Mouse (Mus musculus) CD4-positive, CD25-positive, alpha-beta regulatory T cell, adult 2 months (primary cell): ENCODE measurements around the gene Sdhb.

Source experiments
- DNase-seq: peaks from one replicate; pipeline ENCODE4 v3.0.0-alpha.2; 2012; ENCODE audit warnings: low read depth, low spot score

Sdhb gene

GRCm38 (mm10) chr4:141011556-141012328 is 50.7 kb downstream of the Sdhb start:
- DNase-seq = no peak

- no peak for DNase-seq
Measured at GRCm38 (mm10) chr4:141012558-141012957, 51.6 kb downstream of the Sdhb start.

- no peak for DNase-seq
Measured at GRCm38 (mm10) chr4:141014114-141014513, 53.1 kb downstream of the Sdhb start.

DNA sequence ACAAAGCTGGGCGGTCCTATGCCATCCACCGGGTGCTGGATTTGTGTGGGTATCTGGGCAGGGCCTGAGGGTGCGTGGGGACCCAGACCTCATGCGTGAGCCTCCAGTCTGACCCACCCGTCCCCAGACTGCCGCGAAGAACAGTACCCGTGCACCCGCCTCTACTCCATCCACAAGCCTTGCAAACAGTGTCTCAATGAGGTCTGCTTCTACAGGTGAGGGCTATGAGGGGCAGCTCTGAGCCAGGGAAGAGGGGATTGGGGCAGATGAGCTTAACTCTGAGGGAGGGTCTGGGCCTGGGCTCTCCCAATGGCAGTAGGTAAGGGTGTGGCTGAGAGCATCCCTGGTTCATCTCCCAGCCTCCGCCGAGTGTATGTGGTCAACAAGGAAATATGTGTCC is 53.9 kb downstream of the Sdhb start:
- DNase-seq = no peak

- no peak for DNase-seq
Measured at GRCm38 (mm10) chr4:141015356-141015755, 54.4 kb downstream of the Sdhb start.

DNA sequence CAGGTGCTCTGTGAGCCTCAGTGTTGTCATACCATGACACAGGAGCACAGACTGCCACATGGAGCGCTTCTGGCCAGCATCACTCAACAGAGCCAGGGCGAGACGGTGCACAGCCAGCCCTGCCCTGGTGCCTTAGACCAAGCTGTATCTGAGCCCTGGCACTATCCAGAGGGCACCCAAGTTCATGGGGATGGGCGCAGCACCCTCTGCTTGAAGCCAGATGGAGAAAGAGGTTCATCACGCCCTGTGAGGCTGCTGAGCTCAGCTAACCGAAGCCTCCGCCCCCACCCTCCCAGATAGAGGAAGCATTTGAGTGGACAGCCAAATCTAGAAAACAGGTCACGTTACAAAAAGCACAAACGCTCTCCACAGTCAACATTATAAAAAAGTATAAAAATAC is 55.3 kb downstream of the Sdhb start:
- DNase-seq = no peak

DNA sequence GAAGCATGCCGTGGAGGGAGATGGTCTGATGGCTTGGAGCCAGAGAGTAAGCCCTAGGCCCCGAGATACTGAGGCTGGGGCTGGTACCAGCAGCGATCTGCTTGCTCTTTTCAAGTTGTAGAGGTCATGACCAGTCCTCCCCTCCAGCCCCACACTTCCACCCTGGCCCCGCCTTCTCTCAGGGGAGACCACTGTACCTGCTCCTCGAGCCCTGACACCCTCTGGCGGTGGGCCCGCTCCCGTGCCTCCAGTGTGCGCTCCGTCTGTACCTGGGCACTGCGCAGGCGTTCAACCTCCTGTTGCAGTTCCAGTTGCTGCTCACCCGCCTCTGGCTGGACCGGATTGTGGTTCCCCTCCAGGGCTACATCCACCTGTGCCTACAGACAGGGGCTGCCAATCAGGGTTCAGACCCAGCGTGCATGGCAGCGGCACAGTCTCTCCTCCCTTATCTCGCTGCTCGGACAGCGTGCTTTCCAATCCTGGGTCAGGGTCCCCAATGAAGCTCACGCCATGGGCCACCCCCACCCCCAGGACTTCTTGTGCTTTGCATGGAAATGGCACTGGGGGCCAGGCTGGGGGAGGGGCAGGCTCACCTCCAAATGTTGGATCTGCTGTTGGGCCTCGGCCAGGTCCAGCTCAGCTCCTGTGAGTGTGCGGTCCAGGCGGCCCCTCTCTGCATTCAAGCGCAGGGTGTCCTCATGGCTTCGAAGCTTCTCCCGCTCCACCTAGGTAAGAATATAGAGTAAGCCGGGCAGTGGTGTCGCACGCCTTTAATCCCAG is 56.8 kb downstream of the Sdhb start:
- no peak for DNase-seq

DNA sequence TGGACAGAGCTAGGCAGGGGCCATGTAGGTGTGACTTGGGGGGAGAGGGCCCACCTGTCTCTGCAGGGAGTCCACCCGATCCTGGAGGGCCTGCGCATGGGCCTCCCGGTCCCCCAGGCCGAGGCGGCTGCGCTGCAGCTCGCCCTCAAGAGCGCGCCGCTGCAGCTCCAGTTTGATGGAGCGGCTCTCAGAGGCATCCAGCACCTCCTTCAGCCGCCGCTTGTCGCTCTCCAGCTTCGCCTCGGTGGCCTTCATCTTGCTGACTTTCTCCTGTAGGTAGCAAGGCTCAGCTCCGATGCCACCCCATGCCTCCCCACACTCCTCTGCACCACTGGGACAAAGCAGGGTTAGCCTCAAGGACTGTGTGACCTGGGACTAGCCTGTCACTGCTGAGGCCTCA is 59.2 kb downstream of the Sdhb start:
- no peak for DNase-seq

- no peak for DNase-seq
Measured at GRCm38 (mm10) chr4:141020811-141021613, 60.0 kb downstream of the Sdhb start.

DNA sequence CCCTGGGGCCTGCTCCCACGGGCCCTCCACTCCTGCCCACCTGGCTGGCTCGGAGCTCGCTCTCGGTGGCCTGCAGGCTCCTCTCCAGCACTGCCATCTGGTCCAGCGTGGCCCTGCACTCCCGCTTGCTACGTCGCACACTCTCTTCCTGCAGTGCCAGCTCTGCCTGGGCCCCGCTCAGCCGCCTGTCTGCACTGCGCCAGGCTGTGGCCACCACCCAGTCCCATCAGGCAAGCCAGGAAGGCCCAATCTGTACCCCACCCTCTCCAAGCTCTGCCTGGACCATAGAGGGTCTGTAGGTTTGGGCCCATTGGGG is 60.6 kb downstream of the Sdhb start:
- DNase-seq = no peak

GRCm38 (mm10) chr4:141024052-141024451 is 63.0 kb downstream of the Sdhb start:
- DNase-seq = no peak

GRCm38 (mm10) chr4:141024992-141025391 is 64.0 kb downstream of the Sdhb start:
- no peak for DNase-seq
